Mouse (Mus musculus) G1E (cell line): ENCODE data around the gene Mtmr14. TPM values are rescaled to one million over a fixed set of nuclear protein-coding genes. Genes with fewer than 3 reads are reported as not detected.

Experiments used
- ATAC-seq: 2 replicates; pipeline ENCODE4 v1.8.0; 2016; ENCODE audit warnings: mild to moderate bottlenecking; ENCODE audit not compliant: insufficient number of reproducible peaks, poor library complexity, low FRiP score, severe bottlenecking; ENCODE audit errors: extremely low read depth
- DNase-seq: peaks from one replicate; pipeline ENCODE4 v3.0.0; 2012; ENCODE audit warnings: low spot score
- H3K27me3 ChIP-seq: 2 replicates; pipeline ENCODE4 v1.6.1; 2012; ENCODE audit warnings: mild to moderate bottlenecking, low read length, inconsistent platforms; ENCODE audit not compliant: insufficient read depth
- H3K36me3 ChIP-seq: replicated peaks from 2 replicates; pipeline ENCODE3; 2012; ENCODE audit warnings: mild to moderate bottlenecking, inconsistent platforms
- H3K4me1 ChIP-seq: 2 replicates; pipeline ENCODE4 v1.6.1; 2012; ENCODE audit warnings: low read depth, low read length, inconsistent platforms, mixed read lengths; ENCODE audit not compliant: insufficient read depth
- H3K4me3 ChIP-seq: 2 replicates; pipeline ENCODE4 v1.5.1; 2012; ENCODE audit warnings: low read depth, mild to moderate bottlenecking, inconsistent platforms, low read length, moderate library complexity, mixed read lengths
- H3K9me3 ChIP-seq: replicated peaks from 2 replicates; pipeline ENCODE4 v1.6.1; 2012; ENCODE audit warnings: inconsistent platforms
- CTCF ChIP-seq: IDR thresholded peaks from 2 replicates; pipeline ENCODE4 v1.5.1; 2012; ENCODE audit warnings: low read depth, low read length, inconsistent platforms, mixed read lengths
- GATA1 ChIP-seq: IDR thresholded peaks from 2 replicates; pipeline ENCODE4 v1.6.1; 2012; ENCODE audit warnings: borderline replicate concordance, low read length, inconsistent platforms, mixed read lengths
- GATA2 ChIP-seq: IDR thresholded peaks from 2 replicates; pipeline ENCODE4 v1.6.1; 2012; ENCODE audit warnings: low read depth, low read length, inconsistent platforms, borderline replicate concordance
- POLR2AphosphoS5 ChIP-seq: IDR thresholded peaks from 2 replicates; pipeline ENCODE4 v1.6.1; 2012; ENCODE audit warnings: low read depth, low read length, inconsistent platforms; ENCODE audit not compliant: insufficient replicate concordance
- TAL1 ChIP-seq: conservative IDR thresholded peaks from 2 replicates; pipeline ENCODE4 v1.6.1; 2012; ENCODE audit warnings: low read depth, low read length, inconsistent platforms, mixed read lengths
- polyA plus RNA-seq: library from polyadenylated mRNA; stranded (reverse); fragments of >175 nt; gene quantifications from 2 replicates; pipeline ENCODE4 v1.2.3, GENCODE M21; 2012
- total RNA-seq, 2 experiments: library from RNA; stranded (forward) in 1 of 2; stranded (reverse) in 1 of 2; fragments of 200-1000 nt in 1 of 2; fragments of >200 nt in 1 of 2; fragmentation: Nextera tagmentation in 1 of 2; gene quantifications; 2 replicates each; pipeline ENCODE4 v1.2.3; 2014 to 2017

Gene Mtmr14
- total and polyA plus RNA-seq, 3 experiments = 21.1 to 43.2 (median 30.6) TPM

- ATAC-seq (no peak), DNase-seq (no peak)
- no peaks in the 10 kb centered on the region for H3K4me1 ChIP-seq
- no peaks in the 10 kb centered on the region for H3K9me3 ChIP-seq
- H3K4me3 ChIP-seq = no peak overlapping the region
- H3K27me3 ChIP-seq = peaks cover 22% of the 10 kb centered on the region; the same call in 1 of the 2 replicates
- TF ChIP-seq TAL1 = no peak
- no peak for TF ChIP-seq CTCF
- no peak for TF ChIP-seq POLR2AphosphoS5
- TF ChIP-seq GATA1 = no peak
- TF ChIP-seq GATA2 = no peak
- peaks cover 8% of the 10 kb centered on the region for H3K36me3 ChIP-seq
These were observed 47.3 kb downstream of the Mtmr14 start for GRCm38 (mm10) chr6:113284931-113285330.

GRCm38 (mm10) chr6:113286316-113286715 lies 48.7 kb downstream of the Mtmr14 start:
- ATAC-seq = no peak
- H3K27me3 ChIP-seq = peaks cover 22% of the 10 kb centered on the region; the same call in 1 of the 2 replicates

GRCm38 (mm10) chr6:113287236-113287635 lies 49.6 kb downstream of the Mtmr14 start:
- Histone ChIP-seq H3K36me3 (no peaks in the 10 kb centered on the region), H3K4me3 (no peak overlapping the region), H3K9me3 (no peaks in the 10 kb centered on the region), H3K4me1 (no peaks in the 10 kb centered on the region), H3K27me3 (peaks cover 24% of the 10 kb centered on the region; the same call in 1 of the 2 replicates)
- DNase-seq = no peak
- no peak for ATAC-seq
- TF ChIP-seq POLR2AphosphoS5 (no peak), TAL1 (no peak), GATA2 (no peak), CTCF (no peak), GATA1 (no peak)

More at GRCm38 (mm10) chr6:113286316-113286715, 48.7 kb downstream of the Mtmr14 start:
- Histone ChIP-seq H3K4me1 (no peaks in the 10 kb centered on the region), H3K36me3 (no peaks in the 10 kb centered on the region), H3K4me3 (no peak overlapping the region), H3K9me3 (no peaks in the 10 kb centered on the region)
- DNase-seq = no peak
- TF ChIP-seq TAL1 (no peak), POLR2AphosphoS5 (no peak), GATA2 (no peak), GATA1 (no peak), CTCF (no peak)

GRCm38 (mm10) chr6:113289346-113289745 lies 51.7 kb downstream of the Mtmr14 start:
- peaks cover 20% of the 10 kb centered on the region for H3K27me3 ChIP-seq
- ATAC-seq (no peak), DNase-seq (no peak)
- no peaks in the 10 kb centered on the region for H3K36me3 ChIP-seq
- no peak overlapping the region for H3K4me3 ChIP-seq
- TF ChIP-seq TAL1 = no peak
- no peak for TF ChIP-seq CTCF
- TF ChIP-seq POLR2AphosphoS5 = no peak
- TF ChIP-seq GATA1 = no peak
- no peak for TF ChIP-seq GATA2
- no peaks in the 10 kb centered on the region for H3K9me3 ChIP-seq
- H3K4me1 ChIP-seq = peaks cover 6% of the 10 kb centered on the region; the same call in 1 of the 2 replicates

DNA sequence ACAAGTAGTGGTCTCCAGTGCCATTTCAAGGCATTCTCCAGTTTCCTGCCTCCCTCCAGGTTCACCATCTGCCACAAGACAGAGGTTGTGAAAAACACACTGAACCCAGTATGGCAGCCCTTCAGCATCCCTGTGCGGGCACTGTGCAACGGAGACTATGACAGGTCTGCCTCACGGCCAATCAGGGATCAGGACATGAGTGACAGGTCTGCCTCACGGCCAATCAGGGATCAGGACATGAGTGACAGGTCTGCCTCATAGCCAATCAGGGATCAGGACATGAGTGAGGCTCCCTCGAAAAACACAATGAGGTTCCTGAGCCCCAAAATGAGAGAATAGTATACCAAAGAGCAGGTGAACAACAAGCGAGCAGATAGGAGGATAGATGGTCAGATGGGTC lies 52.7 kb downstream of the Mtmr14 start:
- DNase-seq (no peak), ATAC-seq (no peak)
- peaks cover 6% of the 10 kb centered on the region; the same call in 1 of the 2 replicates for H3K4me1 ChIP-seq
- H3K36me3 ChIP-seq = no peaks in the 10 kb centered on the region
- H3K27me3 ChIP-seq = peaks cover 24% of the 10 kb centered on the region
- TF ChIP-seq CTCF = no peak
- TF ChIP-seq GATA2 = no peak
- TF ChIP-seq POLR2AphosphoS5 = no peak
- no peak for TF ChIP-seq GATA1
- TF ChIP-seq TAL1 = no peak
- H3K4me3 ChIP-seq = no peak overlapping the region
- H3K9me3 ChIP-seq = no peaks in the 10 kb centered on the region

GRCm38 (mm10) chr6:113292938-113293337 lies 55.3 kb downstream of the Mtmr14 start:
- TF ChIP-seq GATA2 (no peak), TAL1 (no peak), POLR2AphosphoS5 (no peak), GATA1 (no peak), CTCF (no peak)
- Histone ChIP-seq H3K27me3 (peaks cover 12% of the 10 kb centered on the region), H3K9me3 (no peaks in the 10 kb centered on the region), H3K4me1 (peaks cover 11% of the 10 kb centered on the region; the same call in 1 of the 2 replicates), H3K4me3 (no peak overlapping the region), H3K36me3 (no peaks in the 10 kb centered on the region)
- no peak for DNase-seq
- ATAC-seq = no peak

DNA sequence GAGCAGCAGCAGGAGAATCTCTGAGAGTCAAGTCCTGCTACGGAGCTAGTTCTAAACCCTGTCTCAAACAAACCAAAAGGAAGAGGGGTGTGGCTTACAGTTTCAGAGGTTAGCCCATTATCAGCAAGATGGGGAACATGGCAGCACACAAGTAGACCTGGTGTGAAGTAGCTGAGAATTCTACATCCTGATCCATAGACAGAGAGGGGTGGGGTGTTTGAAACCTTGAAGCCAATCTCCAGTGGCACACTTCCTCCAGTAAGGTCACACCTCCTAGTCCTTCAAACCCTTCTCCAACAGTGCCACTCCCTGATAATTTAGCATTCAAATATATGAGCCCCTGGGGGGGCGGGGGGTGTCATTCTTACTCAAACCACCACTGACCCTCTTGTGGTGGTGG lies 58.4 kb downstream of the Mtmr14 start:
- Histone ChIP-seq H3K4me3 (no peak overlapping the region), H3K4me1 (peaks cover 14% of the 10 kb centered on the region), H3K36me3 (no peaks in the 10 kb centered on the region), H3K9me3 (no peaks in the 10 kb centered on the region), H3K27me3 (peaks cover 12% of the 10 kb centered on the region)
- TF ChIP-seq CTCF = no peak
- no peak for DNase-seq
- no peak for ATAC-seq
